Mouse (Mus musculus) heart, postnatal 36 days (tissue): ENCODE data around the gene Cenpa. TPM values are rescaled to one million over a fixed set of nuclear protein-coding genes. Genes with fewer than 3 reads are reported as not detected.

Source experiments
- DNase-seq, 2 experiments: peaks; one replicate each; pipeline ENCODE4 v3.0.0; 2021 to 2022
- intact Hi-C: fragments of 180-260 bp; cut with DNase I; formaldehyde crosslinking; loops from one replicate; pipeline ENCODE4 v1.15.1; 2025
- microRNA-seq, 2 experiments: library from miRNA; unstranded; fragments of <30 nt; microRNA quantifications; one replicate each; pipeline ENCODE4 v1.2.0; 2021; ENCODE audit warnings: borderline number of aligned reads in 2 of 2
- total RNA-seq, 2 experiments: library from RNA; stranded (reverse); gene quantifications; 2 replicates each; pipeline ENCODE4 v1.2.3; 2021

The Cenpa gene
- total RNA-seq, 2 experiments from 2014 or later = 49.5 to 55.2 TPM

- no peak for DNase-seq
- intact Hi-C loops = no loop called here
Observed at GRCm38 (mm10) chr5:30717506-30717905, 50.9 kb downstream of the Cenpa start.

GRCm38 (mm10) chr5:30717991-30718703 lies 51.6 kb downstream of the Cenpa start:
- intact Hi-C loops = no loop called here

DNA sequence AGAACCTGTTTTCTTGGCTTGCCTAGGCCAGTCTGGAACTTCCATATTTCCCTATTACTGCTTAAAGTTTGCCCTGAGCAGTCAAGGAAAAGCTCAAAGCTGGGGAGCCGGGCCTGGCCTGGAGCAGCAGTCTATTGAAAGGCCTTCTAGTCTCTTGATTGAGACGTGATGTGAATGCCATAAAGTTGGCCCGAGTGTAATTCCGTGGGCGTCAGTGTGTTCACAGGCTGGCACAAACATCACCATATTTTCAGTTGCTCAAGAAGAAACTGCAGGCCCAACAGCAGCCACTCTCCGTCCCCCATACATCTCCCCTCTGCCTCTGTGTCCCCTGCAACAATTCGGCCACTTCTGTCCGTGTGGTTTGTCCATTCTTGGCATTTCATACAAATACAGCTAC lies 55.4 kb downstream of the Cenpa start:
- no peak for DNase-seq
- intact Hi-C loops = no loop called here

More at GRCm38 (mm10) chr5:30717991-30718703, 51.6 kb downstream of the Cenpa start:
- no peak for DNase-seq

Small RNA genes lying within 50 kb of the gene (microRNA-seq; reads per million reads assigned to microRNA genes)
- 0 reads per million in 2 experiments for gene Mir5625

Other genes with a start within 250 kb of the Cenpa start
- not detected for gene Otof, start 204.8 kb upstream of the Cenpa start, total RNA-seq
- gene 1700001C02Rik, start 200.7 kb upstream of the Cenpa start, total RNA-seq = not detected
- gene Cib4, start 120.9 kb upstream of the Cenpa start, total RNA-seq = not detected
- gene Kcnk3, start 78.6 kb upstream of the Cenpa start, total RNA-seq = 100 to 1,000 TPM; 234 to 245 TPM
- 10 to 100 TPM; 50.0 to 53.3 TPM for gene Slc35f6, start 18.8 kb upstream of the Cenpa start, total RNA-seq
- under 1 TPM; 0.69 to 0.79 TPM for gene Dpysl5, start 44.8 kb downstream of the Cenpa start, total RNA-seq
- gene Mapre3, start 147.9 kb downstream of the Cenpa start, total RNA-seq = 10 to 100 TPM; 34.0 to 39.6 TPM
- gene Tmem214, start 201.2 kb downstream of the Cenpa start, total RNA-seq = 10 to 100 TPM; 37.7 to 40.2 TPM
- 1 to 10 TPM; 4.1 to 7.1 TPM for gene Agbl5, start 221.9 kb downstream of the Cenpa start, total RNA-seq
- 100 to 1,000 TPM; 143 to 152 TPM for gene Ost4, start 241.0 kb downstream of the Cenpa start, total RNA-seq
- gene Emilin1, start 246.6 kb downstream of the Cenpa start, total RNA-seq = 10 to 100 TPM; 22.0 to 23.7 TPM